Mouse (Mus musculus) cortical plate, adult 2 months (tissue): Measurements from ENCODE around the gene a.

Source experiments
- CTCF ChIP-seq: fragments of 200-500 bp; IDR thresholded peaks from 2 replicates; pipeline ENCODE4 v1.5.1; 2011; ENCODE audit warnings: mild to moderate bottlenecking, control low read depth, low read length; ENCODE audit not compliant: insufficient read depth; ENCODE audit errors: extremely low read depth
- POLR2A ChIP-seq: fragments of 200-500 bp; IDR thresholded peaks from 2 replicates; pipeline ENCODE4 v1.6.1; 2011; ENCODE audit warnings: mild to moderate bottlenecking, low read length, control low read depth; ENCODE audit not compliant: insufficient read depth; ENCODE audit errors: extremely low read depth

GRCm38 (mm10) chr2:154942546-154942945 lies 151.3 kb downstream of the a start:
- TF ChIP-seq CTCF = no peak
- no peak for TF ChIP-seq POLR2A
